Mouse (Mus musculus) C2C12 (cell line): ENCODE results near the gene Ropn1l.

ENCODE experiments used
- CEBPB ChIP-seq: IDR thresholded peaks from one replicate; pipeline ENCODE4 v1.6.1; 2011; ENCODE audit warnings: low read depth, mild to moderate bottlenecking, control low read depth, moderate library complexity
- CTCF ChIP-seq: IDR thresholded peaks from one replicate; pipeline ENCODE4 v1.5.1; 2011; ENCODE audit not compliant: control insufficient read depth, insufficient read depth, insufficient read length
- MAX ChIP-seq: IDR thresholded peaks from one replicate; pipeline ENCODE4 v1.6.1; 2011; ENCODE audit warnings: mild to moderate bottlenecking, control low read depth
- USF1 ChIP-seq: IDR thresholded peaks from one replicate; pipeline ENCODE4 v1.6.1; 2011; ENCODE audit warnings: low read depth, mild to moderate bottlenecking, control low read depth, moderate library complexity

GRCm38 (mm10) chr15:31393402-31393801 lies 60.1 kb downstream of the Ropn1l start:
- TF ChIP-seq CTCF (no peak), USF1 (no peak), MAX (no peak), CEBPB (no peak)
